Mouse (Mus musculus) liver (tissue): ENCODE results near the gene Zcchc3.

Source experiments
- DNase-seq: peaks from one replicate; pipeline ENCODE4 v3.0.0-alpha.2; 2020; ENCODE audit warnings: mixed read lengths

Zcchc3 gene

GRCm38 (mm10) chr2:152406126-152406525, 8.7 kb downstream of the Zcchc3 start:
- DNase-seq: peak; percentile 98

GRCm38 (mm10) chr2:152399122-152399542, 15.7 kb downstream of the Zcchc3 start:
- peak; percentile 40 for DNase-seq

GRCm38 (mm10) chr2:152398691-152399090, 16.1 kb downstream of the Zcchc3 start:
- DNase-seq: peak; percentile 96

GRCm38 (mm10) chr2:152397680-152398435, 17.0 kb downstream of the Zcchc3 start, which contains the start of gene Sox12:
Gene Sox12 (minus strand): TSS chr2:152398063.
- peak; percentile 95 for DNase-seq

GRCm38 (mm10) chr2:152397004-152397589, 17.7 kb downstream of the Zcchc3 start:
- DNase-seq: peak; percentile 80

- peak; percentile 91 for DNase-seq
These were observed 18.5 kb downstream of the Zcchc3 start for GRCm38 (mm10) chr2:152396110-152397003.

GRCm38 (mm10) chr2:152395271-152395920, 19.4 kb downstream of the Zcchc3 start:
- no peak for DNase-seq

GRCm38 (mm10) chr2:152393225-152394017, 21.4 kb downstream of the Zcchc3 start:
- no peak for DNase-seq

- no peak for DNase-seq
These were observed 22.0 kb downstream of the Zcchc3 start for GRCm38 (mm10) chr2:152392786-152393185.

- DNase-seq: no peak
These were observed 30.6 kb downstream of the Zcchc3 start for GRCm38 (mm10) chr2:152384191-152384590.

- DNase-seq: no peak
These were observed 38.5 kb downstream of the Zcchc3 start, which contains the start of gene Nrsn2 for GRCm38 (mm10) chr2:152376345-152376741. Gene Nrsn2 (minus strand): TSS chr2:152376638.

- DNase-seq: no peak
These were observed 39.0 kb downstream of the Zcchc3 start for GRCm38 (mm10) chr2:152375652-152376344.

GRCm38 (mm10) chr2:152373547-152373946, 41.3 kb downstream of the Zcchc3 start:
- DNase-seq: no peak

GRCm38 (mm10) chr2:152372661-152373060, 42.2 kb downstream of the Zcchc3 start:
- DNase-seq: no peak

GRCm38 (mm10) chr2:152372104-152372503, 42.7 kb downstream of the Zcchc3 start:
- DNase-seq: no peak

- DNase-seq: peak; percentile 62
These were observed 46.2 kb downstream of the Zcchc3 start for GRCm38 (mm10) chr2:152368532-152369140.

GRCm38 (mm10) chr2:152367917-152368316, 46.9 kb downstream of the Zcchc3 start:
- no peak for DNase-seq

GRCm38 (mm10) chr2:152363245-152364147, 51.3 kb downstream of the Zcchc3 start:
- DNase-seq: peak; percentile 76
